Comparison of ENCODE assay signal across 15 mouse cellular contexts in genomic region chr1:55198719-55199118, GRCm38 (mm10). TPM values are rescaled to one million over a fixed set of nuclear protein-coding genes. Genes with fewer than 3 reads are reported as not detected.
DNase-seq lines count a peak whose midpoint lies in the region; ATAC-seq and TF ChIP-seq lines count a peak whose summit lies in the region.
"Had no signal": no experiment of that assay in that cellular context is flagged by ENCODE, and none has a peak within 500 bp of the region (broad histone marks: within the 10 kb centered on the region; RNA-seq: fewer than 3 reads in every experiment).

No protein-coding gene starts in this region.

- peaks cover 53% of the 10 kb centered on the region for H3K4me1 ChIP-seq in forebrain, embryonic 10.5 days
- 0 out of 2 replicates have a peak, but pooled peaks cover 6% of the 10 kb centered on the region for H3K4me1 ChIP-seq in forebrain, embryonic 14.5 days (ENCODE audit: control insufficient read depth, insufficient read depth, low read length)
- 0 out of 2 replicates have a peak, but pooled peaks cover 15% of the 10 kb centered on the region for H3K4me1 ChIP-seq in stomach, embryonic 14.5 days (ENCODE audit: control insufficient read depth, insufficient read depth, low read length)
- no peaks in the 10 kb centered on the region for H3K4me1 ChIP-seq in stomach, postnatal 0 days (replicated peaks; ENCODE audit: control insufficient read depth, insufficient read depth)
- H3K4me1 ChIP-seq in liver, embryonic 13.5 days (replicated peaks), result peaks cover 22% of the 10 kb centered on the region

- DNase-seq in forebrain, embryonic 10.5 days (ENCODE audit: extremely low spot score, low spot score), result no peak
- DNase-seq in forebrain, embryonic 14.5 days (ENCODE audit: low spot score), result no peak
- DNase-seq in stomach, postnatal 0 days (ENCODE audit: low spot score), result no peak
- peak; percentile 55 for DNase-seq in liver, embryonic 13.5 days
- no peak for DNase-seq in left cerebral cortex, adult 11 months (ENCODE audit: low spot score)
- DNase-seq in spleen, postnatal 4 days (ENCODE audit: low spot score in 2 of 2), result no peak
- DNase-seq: cerebellum, postnatal 10 days; gastrocnemius, postnatal 10 days; lung, embryonic 14.5 days; thymus, postnatal 25 days had no signal

- ATAC-seq in forebrain, embryonic 14.5 days, result no peak
- ATAC-seq in stomach, embryonic 14.5 days (ENCODE audit: insufficient number of reproducible peaks, insufficient read depth, low FRiP score, low read depth), result peak; percentile 47
- no peak for ATAC-seq in stomach, postnatal 0 days (ENCODE audit: low FRiP score, low TSS enrichment)
- peak; percentile 98 for ATAC-seq in liver, embryonic 13.5 days (ENCODE audit: low read depth)
- ATAC-seq in frontal cortex, adult (ENCODE audit: low TSS enrichment), result no peak
- ATAC-seq: forebrain, embryonic 15.5 days had no signal

- H3K27me3 ChIP-seq in forebrain, embryonic 10.5 days (ENCODE audit: poor library complexity, severe bottlenecking), result peaks cover 51% of the 10 kb centered on the region
- no peaks in the 10 kb centered on the region for H3K27me3 ChIP-seq in forebrain, embryonic 14.5 days (replicated peaks; ENCODE audit: control insufficient read depth, insufficient read depth, low read length)
- H3K27me3 ChIP-seq in stomach, embryonic 14.5 days (ENCODE audit: control insufficient read depth, insufficient read depth, low read length), result no peaks in the 10 kb centered on the region
- no peaks in the 10 kb centered on the region for H3K27me3 ChIP-seq in stomach, postnatal 0 days (ENCODE audit: control insufficient read depth, insufficient read depth, low read length)
- H3K27me3 ChIP-seq in liver, embryonic 13.5 days, result no peaks in the 10 kb centered on the region
- H3K27me3 ChIP-seq: forebrain, embryonic 15.5 days; heart, embryonic 13.5 days; kidney, embryonic 15.5 days had no signal

- no peak for TF ChIP-seq CTCF in stomach, postnatal 0 days (IDR thresholded peaks at IDR 0.05; ENCODE audit: low read depth)

- H3K27ac ChIP-seq in forebrain, embryonic 10.5 days, result peak overlapping the region; percentile 40
- H3K27ac ChIP-seq in forebrain, embryonic 14.5 days (ENCODE audit: low read depth, low read length), result no peak overlapping the region
- H3K27ac ChIP-seq in stomach, embryonic 14.5 days (ENCODE audit: low read length), result no peak overlapping the region
- H3K27ac ChIP-seq in stomach, postnatal 0 days (replicated peaks), result no peak overlapping the region
- H3K27ac ChIP-seq in liver, embryonic 13.5 days, result 0 out of 2 replicates have a peak overlapping the region, but pooled peaks have one; percentile 1
- H3K27ac ChIP-seq: forebrain, embryonic 15.5 days; heart, embryonic 13.5 days; kidney, embryonic 15.5 days had no signal

- H3K9me3 ChIP-seq in forebrain, embryonic 10.5 days, result no peaks in the 10 kb centered on the region
- H3K9me3 ChIP-seq in forebrain, embryonic 14.5 days (replicated peaks; ENCODE audit: control insufficient read depth, low read length), result no peaks in the 10 kb centered on the region
- H3K9me3 ChIP-seq in stomach, embryonic 14.5 days (ENCODE audit: control insufficient read depth, low read depth, low read length), result no peaks in the 10 kb centered on the region
- H3K9me3 ChIP-seq in stomach, postnatal 0 days (ENCODE audit: control insufficient read depth, low read length), result no peaks in the 10 kb centered on the region
- H3K9me3 ChIP-seq in liver, embryonic 13.5 days (replicated peaks), result no peaks in the 10 kb centered on the region
- H3K9me3 ChIP-seq: forebrain, embryonic 15.5 days; heart, embryonic 13.5 days; kidney, embryonic 15.5 days had no signal

- H3K9ac ChIP-seq in forebrain, embryonic 14.5 days (ENCODE audit: low read length), result no peak overlapping the region
- no peak overlapping the region for H3K9ac ChIP-seq in stomach, embryonic 14.5 days (replicated peaks; ENCODE audit: low read depth, low read length)
- no peak overlapping the region for H3K9ac ChIP-seq in stomach, postnatal 0 days (ENCODE audit: low read length)
- H3K9ac ChIP-seq in liver, embryonic 13.5 days, result no peak overlapping the region
- H3K9ac ChIP-seq: forebrain, embryonic 15.5 days; heart, embryonic 13.5 days; kidney, embryonic 15.5 days; lung, embryonic 14.5 days had no signal

- WGBS in forebrain, embryonic 10.5 days, result 6% methylated on average over 3 of the region's 3 CpGs
- WGBS in forebrain, embryonic 14.5 days, result 2% methylated on average over 3 of the region's 3 CpGs
- 34% methylated on average over 3 of the region's 3 CpGs for WGBS in stomach, embryonic 14.5 days
- 29% methylated on average over 3 of the region's 3 CpGs for whole genome bisulfite sequencing in stomach, postnatal 0 days
- 22% methylated on average over 3 of the region's 3 CpGs for WGBS in liver, embryonic 13.5 days (ENCODE audit: insufficient replicate concordance)

- H3K4me2 ChIP-seq in forebrain, embryonic 14.5 days (ENCODE audit: low read length), result no peak overlapping the region
- H3K4me2 ChIP-seq in stomach, embryonic 14.5 days (replicated peaks; ENCODE audit: low read depth, low read length), result no peak overlapping the region
- H3K4me2 ChIP-seq in stomach, postnatal 0 days (replicated peaks; ENCODE audit: low read depth), result no peak overlapping the region
- H3K4me2 ChIP-seq in liver, embryonic 13.5 days, result peak overlapping the region; percentile 26; the same call in 1 of the 2 replicates
- H3K4me2 ChIP-seq: forebrain, embryonic 15.5 days; heart, embryonic 13.5 days; kidney, embryonic 15.5 days; lung, embryonic 14.5 days had no signal

- H3K36me3 ChIP-seq in forebrain, embryonic 10.5 days (replicated peaks), result no peaks in the 10 kb centered on the region
- H3K36me3 ChIP-seq in forebrain, embryonic 14.5 days (ENCODE audit: control insufficient read depth, insufficient read depth, low read length), result no peaks in the 10 kb centered on the region
- no peaks in the 10 kb centered on the region for H3K36me3 ChIP-seq in stomach, embryonic 14.5 days (ENCODE audit: control insufficient read depth, insufficient read depth, low read length)
- H3K36me3 ChIP-seq in stomach, postnatal 0 days (ENCODE audit: control insufficient read depth, insufficient read depth, low read length), result no peaks in the 10 kb centered on the region
- no peaks in the 10 kb centered on the region for H3K36me3 ChIP-seq in liver, embryonic 13.5 days
- H3K36me3 ChIP-seq: forebrain, embryonic 15.5 days; kidney, embryonic 15.5 days had no signal

- H3K4me3 ChIP-seq in forebrain, embryonic 10.5 days, result no peak overlapping the region
- no peak overlapping the region for H3K4me3 ChIP-seq in forebrain, embryonic 14.5 days (ENCODE audit: low read depth, low read length)
- H3K4me3 ChIP-seq in stomach, embryonic 14.5 days (ENCODE audit: low read depth, low read length), result no peak overlapping the region
- H3K4me3 ChIP-seq in stomach, postnatal 0 days (ENCODE audit: low read depth, low read length), result no peak overlapping the region
- H3K4me3 ChIP-seq in liver, embryonic 13.5 days (replicated peaks), result no peak overlapping the region
- H3K4me3 ChIP-seq: forebrain, embryonic 15.5 days; heart, embryonic 13.5 days; kidney, embryonic 15.5 days had no signal

- TF ChIP-seq EP300 in stomach, postnatal 0 days (optimal IDR thresholded peaks at IDR 0.05), result no peak

RNA-seq across cellular contexts. Expression of gene Rftn2, which starts 27.9 kb away (rescaled TPM):
- 5.2 and 6.2 TPM in 2 replicates for polyA plus RNA-seq in forebrain, embryonic 10.5 days (2016; fragmentation: Nextera tagmentation; extraction: Ambion mirVana)
- polyA plus RNA-seq in forebrain, embryonic 14.5 days (2014; fragmentation: Nextera tagmentation; extraction: Ambion mirVana), result 12.1 and 12.2 TPM in 2 replicates
- 12.8 and 12.9 TPM in 2 replicates for polyA plus RNA-seq in stomach, embryonic 14.5 days (2014; fragmentation: Nextera tagmentation; extraction: Ambion mirVana)
- 3.0 TPM in 2 replicates for polyA plus RNA-seq in stomach, postnatal 0 days (2015; fragmentation: Nextera tagmentation; extraction: Ambion mirVana)
- polyA plus RNA-seq in liver, embryonic 13.5 days (2015; fragmentation: Nextera tagmentation; extraction: Ambion mirVana), result 0.52 and 0.81 TPM in 2 replicates

RNA-seq across cellular contexts. Expression of gene Mars2, which starts 38.3 kb away (rescaled TPM):
- polyA plus RNA-seq in forebrain, embryonic 10.5 days (2016; fragmentation: Nextera tagmentation; extraction: Ambion mirVana), result 3.4 and 3.6 TPM in 2 replicates
- polyA plus RNA-seq in forebrain, embryonic 14.5 days (2014; fragmentation: Nextera tagmentation; extraction: Ambion mirVana), result 3.0 and 4.5 TPM in 2 replicates
- 2.7 and 3.0 TPM in 2 replicates for polyA plus RNA-seq in stomach, embryonic 14.5 days (2014; fragmentation: Nextera tagmentation; extraction: Ambion mirVana)
- polyA plus RNA-seq in stomach, postnatal 0 days (2015; fragmentation: Nextera tagmentation; extraction: Ambion mirVana), result 1.7 and 2.0 TPM in 2 replicates
- 3.0 and 3.2 TPM in 2 replicates for polyA plus RNA-seq in liver, embryonic 13.5 days (2015; fragmentation: Nextera tagmentation; extraction: Ambion mirVana)

Comparison
In these comparisons a context has a peak if more than half of its experiments do, and no peak if none do; other contexts are left out.
1. H3K27ac ChIP-seq: peak in forebrain, embryonic 10.5 days (single experiment) and liver, embryonic 13.5 days (single experiment); none in forebrain, embryonic 14.5 days (single experiment), stomach, embryonic 14.5 days (single experiment) and stomach, postnatal 0 days (single experiment).
2. ATAC-seq: peak in stomach, embryonic 14.5 days (single experiment) and liver, embryonic 13.5 days (single experiment); none in forebrain, embryonic 14.5 days (single experiment), stomach, postnatal 0 days (single experiment) and frontal cortex, adult (single experiment).